Mouse (Mus musculus): Measurements from ENCODE around the gene Tbc1d17.

DNA sequence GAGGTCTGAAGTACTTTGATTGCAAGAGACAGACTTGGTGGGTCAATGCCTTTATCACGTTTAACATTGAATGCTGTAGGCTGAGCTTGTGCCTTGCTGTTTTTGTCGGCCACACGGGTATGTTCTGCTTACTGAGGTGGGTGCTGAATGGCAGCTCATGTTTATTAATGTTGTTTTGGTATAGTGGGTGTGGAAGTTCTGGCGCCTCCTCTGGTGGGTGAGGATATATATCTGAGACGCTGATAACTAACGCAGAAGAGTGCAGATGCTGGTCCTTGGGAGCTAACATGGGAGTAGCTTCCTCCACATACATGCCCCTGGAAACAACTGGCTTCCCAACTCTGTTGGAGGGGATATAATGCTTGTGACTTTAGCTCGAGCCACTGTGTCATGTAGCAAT is 25.5 kb downstream of the Tbc1d17 start:
- TF ChIP-seq POLR2A (IDR thresholded peaks at IDR 0.05; ENCODE audit: insufficient read depth, low read length) (no peak), CTCF (IDR thresholded peaks at IDR 0.05; ENCODE audit: low read depth, low read length) (no peak)
